Mouse (Mus musculus): ENCODE results near the gene Ly6g6c. TPM values are rescaled to one million over a fixed set of nuclear protein-coding genes. Genes with fewer than 3 reads are reported as not detected.

Gene Ly6g6c
- polyA plus RNA-seq, 1 experiment from 2014 or later: 0.24 TPM

DNA sequence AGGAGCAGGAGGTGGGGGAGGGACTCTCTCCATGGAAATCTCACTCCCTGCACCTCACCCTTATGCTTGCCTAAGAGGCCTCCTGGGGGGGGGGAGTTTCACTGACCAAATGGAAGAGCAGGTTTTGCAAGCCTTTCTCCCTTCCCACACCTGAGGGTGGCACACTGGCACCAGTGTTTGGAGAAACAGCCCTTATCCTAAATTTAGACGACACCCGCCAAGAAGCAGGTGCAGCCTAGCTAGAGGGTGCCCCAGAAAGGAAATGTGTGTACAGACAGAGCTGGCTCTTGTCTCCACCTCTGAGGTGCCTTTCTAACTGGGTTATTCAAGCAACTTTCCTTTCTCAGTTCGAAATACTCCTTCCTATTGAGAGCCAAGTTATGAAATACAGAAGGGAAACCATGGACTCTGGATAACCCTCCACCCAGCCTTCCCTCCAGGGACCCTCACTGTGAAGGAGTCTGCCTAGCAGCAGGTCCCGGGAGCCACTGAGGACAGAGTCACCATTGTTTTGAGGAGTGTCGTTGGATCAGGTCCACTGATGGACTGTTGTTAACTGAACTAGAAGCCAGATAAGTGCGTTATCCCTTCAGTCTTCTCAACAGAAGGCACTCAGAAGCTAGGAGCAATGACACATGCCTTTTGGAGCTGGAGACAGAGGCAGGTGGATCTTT is 5.5 kb downstream of the Ly6g6c start:
- ATAC-seq (ENCODE audit: low read depth): no peak
- WGBS (ENCODE audit: insufficient replicate concordance): 41% methylated on average over 6 of the region's 6 CpGs
- H3K27me3 ChIP-seq (ENCODE audit: control insufficient read depth, insufficient read depth, low read depth, low read length): peaks cover 31% of the 10 kb centered on the region

DNA sequence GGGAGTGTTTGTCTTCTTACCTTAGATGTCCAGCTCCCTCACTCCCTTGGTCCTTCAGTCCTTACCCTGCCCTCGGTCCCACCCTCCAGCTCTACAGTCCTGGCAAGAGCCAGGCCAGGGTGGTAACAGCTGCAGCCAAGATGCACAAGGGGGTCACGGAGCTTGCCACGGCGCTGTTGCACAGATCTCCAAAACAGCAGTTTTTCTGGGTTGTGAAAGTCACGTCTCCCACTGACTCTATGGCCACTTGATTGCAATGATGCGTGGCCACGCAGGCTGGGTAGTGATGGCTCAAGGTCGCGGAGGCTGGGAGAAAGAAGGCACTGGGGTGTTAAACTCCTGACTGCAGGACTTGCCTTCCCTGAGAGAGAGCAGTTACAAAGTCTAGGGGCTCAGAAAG is 6.3 kb downstream of the Ly6g6c start:
- no peak overlapping the region for H3K27ac ChIP-seq (ENCODE audit: low read length)
- no peak overlapping the region for H3K4me3 ChIP-seq (ENCODE audit: low read depth, low read length)
- peaks cover 24% of the 10 kb centered on the region for H3K27me3 ChIP-seq (ENCODE audit: control insufficient read depth, insufficient read depth, low read depth, low read length)
- no peak for ATAC-seq (ENCODE audit: low read depth)
- no peaks in the 10 kb centered on the region; the same call in 1 of the 2 replicates for H3K4me1 ChIP-seq (ENCODE audit: control insufficient read depth, low read depth, low read length)
- no peak overlapping the region for H3K9ac ChIP-seq (ENCODE audit: low read depth, low read length)
- no peaks in the 10 kb centered on the region for H3K9me3 ChIP-seq (replicated peaks; ENCODE audit: control insufficient read depth, low read length)
- H3K4me2 ChIP-seq (ENCODE audit: low read depth, low read length): no peak overlapping the region
- WGBS (ENCODE audit: insufficient replicate concordance): 70% methylated on average over 9 of the region's 9 CpGs
- no peaks in the 10 kb centered on the region for H3K36me3 ChIP-seq (ENCODE audit: control insufficient read depth, insufficient read depth)

More for the DNA sequence above, 5.5 kb downstream of the Ly6g6c start:
- Histone ChIP-seq H3K27ac (ENCODE audit: low read length) (no peak overlapping the region), H3K9me3 (replicated peaks; ENCODE audit: control insufficient read depth, low read length) (no peaks in the 10 kb centered on the region), H3K4me3 (ENCODE audit: low read depth, low read length) (no peak overlapping the region), H3K4me1 (ENCODE audit: control insufficient read depth, low read depth, low read length) (peaks cover 6% of the 10 kb centered on the region), H3K36me3 (ENCODE audit: control insufficient read depth, insufficient read depth) (no peaks in the 10 kb centered on the region), H3K4me2 (ENCODE audit: low read depth, low read length) (no peak overlapping the region), H3K9ac (ENCODE audit: low read depth, low read length) (no peak overlapping the region)

DNA sequence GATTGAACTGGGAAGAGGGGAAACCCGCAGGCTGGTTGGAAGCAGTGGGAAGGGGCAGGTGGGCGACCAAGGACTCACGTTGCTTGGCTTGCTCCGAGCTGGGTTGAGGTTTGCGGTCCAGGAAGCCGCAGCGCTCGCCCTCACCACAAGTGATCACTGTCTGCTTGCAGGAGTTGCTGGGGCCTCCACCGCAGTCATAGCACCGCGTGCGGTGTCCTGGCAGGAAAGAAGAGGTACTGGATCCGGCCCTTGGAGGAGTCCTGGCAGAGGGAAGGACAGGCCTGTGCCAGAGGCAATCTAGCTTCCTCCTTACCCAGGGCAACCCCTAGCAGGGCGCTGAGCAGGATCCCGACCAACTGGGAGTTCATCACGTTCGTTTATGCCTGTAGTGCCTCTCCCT is 8.9 kb downstream of the Ly6g6c start:
- Histone ChIP-seq H3K9ac (ENCODE audit: low read depth, low read length) (no peak overlapping the region), H3K36me3 (ENCODE audit: control insufficient read depth, insufficient read depth) (no peaks in the 10 kb centered on the region), H3K9me3 (replicated peaks; ENCODE audit: control insufficient read depth, low read length) (no peaks in the 10 kb centered on the region), H3K4me2 (ENCODE audit: low read depth, low read length) (no peak overlapping the region), H3K4me3 (ENCODE audit: low read depth, low read length) (no peak overlapping the region), H3K4me1 (ENCODE audit: control insufficient read depth, low read depth, low read length) (peaks cover 6% of the 10 kb centered on the region), H3K27me3 (ENCODE audit: control insufficient read depth, insufficient read depth, low read depth, low read length) (peaks cover 6% of the 10 kb centered on the region), H3K27ac (ENCODE audit: low read length) (no peak overlapping the region)
- no peak for ATAC-seq (ENCODE audit: low read depth)
- WGBS (ENCODE audit: insufficient replicate concordance): 17% methylated on average over 17 of the region's 17 CpGs

DNA sequence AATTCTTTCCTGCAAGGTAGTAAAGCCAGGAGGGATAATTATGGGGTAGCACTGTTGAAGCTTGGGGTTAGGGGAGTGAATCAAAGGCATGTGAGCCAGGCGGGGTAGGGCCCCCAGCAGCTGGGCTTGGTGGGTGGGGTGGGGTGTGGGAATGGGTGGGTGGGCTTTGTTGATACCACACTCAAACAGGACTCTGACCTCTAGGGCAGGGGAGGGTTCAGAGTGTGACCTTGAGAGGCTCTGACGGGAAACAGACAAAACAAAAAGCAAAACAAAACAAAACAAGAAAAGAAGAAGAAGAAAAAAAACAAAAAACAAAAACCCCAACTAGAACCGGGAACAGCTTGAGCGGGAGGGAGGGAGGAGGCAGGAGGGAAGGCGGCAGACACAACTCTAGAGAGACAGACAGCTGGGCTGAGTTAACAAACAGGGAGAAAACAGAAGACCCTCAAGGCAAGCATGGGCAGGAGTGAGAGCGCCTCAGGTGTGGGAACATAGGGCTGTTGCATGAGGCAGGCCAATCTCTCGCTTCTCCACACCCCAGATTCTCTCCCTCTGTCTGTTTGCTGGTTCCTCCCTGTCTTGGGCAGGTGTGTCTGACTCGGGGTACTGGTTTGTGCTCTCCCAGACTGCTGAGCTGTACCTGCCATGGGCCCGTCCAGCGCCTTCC is 11.5 kb downstream of the Ly6g6c start, which contains the start of gene Ly6g6e:
Ly6g6e (plus strand) TSS at position 396 of the 670 bp plus-strand sequence.
- 40% methylated on average over 10 of the region's 10 CpGs for WGBS (ENCODE audit: insufficient replicate concordance)
- Histone ChIP-seq H3K9me3 (replicated peaks; ENCODE audit: control insufficient read depth, low read length) (no peaks in the 10 kb centered on the region), H3K36me3 (ENCODE audit: control insufficient read depth, insufficient read depth) (no peaks in the 10 kb centered on the region), H3K9ac (ENCODE audit: low read depth, low read length) (no peak within 1 kb of the TSS), H3K27ac (ENCODE audit: low read length) (no peak within 1 kb of the TSS), H3K4me3 (ENCODE audit: low read depth, low read length) (no peak within 1 kb of the TSS), H3K27me3 (ENCODE audit: control insufficient read depth, insufficient read depth, low read depth, low read length) (peaks cover 6% of the 10 kb centered on the region), H3K4me1 (ENCODE audit: control insufficient read depth, low read depth, low read length) (peaks cover 23% of the 10 kb centered on the region), H3K4me2 (ENCODE audit: low read depth, low read length) (peak within 1 kb of the TSS; percentile 33)
- no peak for ATAC-seq (ENCODE audit: low read depth)

DNA sequence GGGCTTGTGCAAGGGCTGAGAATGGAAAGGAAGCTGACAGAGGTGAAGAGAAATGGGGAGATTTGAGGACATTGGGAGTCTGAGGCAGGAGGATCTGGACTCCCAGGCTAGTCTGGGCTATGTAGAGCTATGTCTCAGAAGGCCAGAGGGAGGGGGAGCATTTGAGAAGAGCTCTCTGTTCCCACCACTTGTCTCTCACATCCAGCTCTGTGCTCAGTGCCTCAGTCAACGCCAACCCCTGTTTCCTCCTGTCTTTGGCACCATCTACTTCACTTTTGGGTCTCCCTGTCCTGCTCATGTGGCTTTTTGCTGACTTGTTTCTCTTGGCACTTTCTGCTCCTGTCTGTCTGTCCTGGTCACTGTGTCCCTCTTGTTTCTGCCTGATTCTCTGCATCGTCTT is 12.1 kb downstream of the Ly6g6c start:
- no peak for ATAC-seq (ENCODE audit: low read depth)
- H3K4me2 ChIP-seq (ENCODE audit: low read depth, low read length): peak overlapping the region; percentile 33; the same call in 1 of the 2 replicates
- 27% methylated on average over 2 of the region's 2 CpGs for WGBS (ENCODE audit: insufficient replicate concordance)
- H3K27ac ChIP-seq (ENCODE audit: low read length): no peak overlapping the region
- no peaks in the 10 kb centered on the region for H3K9me3 ChIP-seq (replicated peaks; ENCODE audit: control insufficient read depth, low read length)
- peaks cover 6% of the 10 kb centered on the region for H3K27me3 ChIP-seq (ENCODE audit: control insufficient read depth, insufficient read depth, low read depth, low read length)
- no peaks in the 10 kb centered on the region for H3K36me3 ChIP-seq (ENCODE audit: control insufficient read depth, insufficient read depth)
- peaks cover 23% of the 10 kb centered on the region for H3K4me1 ChIP-seq (ENCODE audit: control insufficient read depth, low read depth, low read length)
- no peak overlapping the region for H3K4me3 ChIP-seq (ENCODE audit: low read depth, low read length)
- no peak overlapping the region for H3K9ac ChIP-seq (ENCODE audit: low read depth, low read length)

DNA sequence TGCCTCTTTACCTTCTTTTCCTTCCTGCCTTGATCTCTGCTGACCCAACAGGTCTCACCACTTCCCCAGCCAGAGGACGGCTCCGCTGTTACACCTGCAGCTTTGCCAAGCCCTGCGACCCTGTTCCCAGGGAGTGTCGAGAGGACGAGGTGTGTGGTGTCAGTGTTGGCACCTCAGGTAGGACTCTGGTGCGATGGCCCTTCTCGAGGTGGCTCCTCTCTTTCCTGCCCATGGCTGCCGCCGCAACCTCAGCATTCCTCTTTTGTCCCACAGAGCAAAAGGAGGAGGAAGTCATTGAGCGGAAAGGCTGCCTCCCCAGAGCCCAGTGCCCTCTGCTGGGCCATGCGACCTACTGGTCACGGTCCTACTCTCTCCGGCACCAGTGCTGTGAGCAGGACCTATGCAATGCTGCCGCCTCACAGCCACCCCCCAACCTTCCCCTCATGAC is 12.6 kb downstream of the Ly6g6c start, which contains the start of gene Ly6g6d:
Ly6g6d (minus strand) TSS at position 280 of the 448 bp plus-strand sequence.
- no peak within 1 kb of the TSS for H3K4me3 ChIP-seq (ENCODE audit: low read depth, low read length)
- ATAC-seq (ENCODE audit: low read depth): no peak
- 16% methylated on average over 12 of the region's 14 CpGs for WGBS (ENCODE audit: insufficient replicate concordance)

DNA sequence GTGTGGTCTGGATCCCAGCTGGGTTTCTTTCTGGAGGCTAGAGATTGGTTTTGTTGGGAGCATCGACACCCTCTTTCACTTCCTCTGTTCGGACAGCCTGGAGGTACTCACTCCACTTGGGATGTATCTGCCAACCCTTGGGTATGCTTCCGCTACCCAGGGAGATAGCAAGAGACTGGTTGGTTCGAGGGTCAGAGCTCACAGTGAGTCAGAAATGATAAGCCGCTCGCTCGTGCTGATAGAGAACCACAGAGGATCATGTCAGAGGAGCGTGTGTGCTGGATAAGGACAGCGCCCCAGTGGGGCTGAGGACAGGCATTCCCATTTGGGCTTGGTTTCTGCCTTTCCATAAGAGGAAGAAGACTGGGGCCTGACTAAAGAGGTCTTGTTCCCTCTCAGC is 14.6 kb downstream of the Ly6g6c start:
- Histone ChIP-seq H3K4me3 (ENCODE audit: low read depth, low read length) (peak overlapping the region; percentile 34), H3K4me1 (ENCODE audit: control insufficient read depth, low read depth, low read length) (peaks cover 23% of the 10 kb centered on the region), H3K27ac (ENCODE audit: low read length) (peak overlapping the region; percentile 80), H3K9me3 (replicated peaks; ENCODE audit: control insufficient read depth, low read length) (no peaks in the 10 kb centered on the region), H3K9ac (ENCODE audit: low read depth, low read length) (peak overlapping the region; percentile 58), H3K4me2 (ENCODE audit: low read depth, low read length) (peak overlapping the region; percentile 65), H3K36me3 (ENCODE audit: control insufficient read depth, insufficient read depth) (no peaks in the 10 kb centered on the region), H3K27me3 (ENCODE audit: control insufficient read depth, insufficient read depth, low read depth, low read length) (peaks cover 6% of the 10 kb centered on the region)
- ATAC-seq (ENCODE audit: low read depth): peak; percentile 96
- WGBS (ENCODE audit: insufficient replicate concordance): 10% methylated on average over 9 of the region's 9 CpGs

More for the DNA sequence above, 12.6 kb downstream of the Ly6g6c start, which contains the start of gene Ly6g6d:
- Histone ChIP-seq H3K27ac (ENCODE audit: low read length) (no peak within 1 kb of the TSS), H3K36me3 (ENCODE audit: control insufficient read depth, insufficient read depth) (no peaks in the 10 kb centered on the region), H3K4me2 (ENCODE audit: low read depth, low read length) (peak within 1 kb of the TSS; percentile 33), H3K9me3 (replicated peaks; ENCODE audit: control insufficient read depth, low read length) (no peaks in the 10 kb centered on the region), H3K9ac (ENCODE audit: low read depth, low read length) (no peak within 1 kb of the TSS), H3K4me1 (ENCODE audit: control insufficient read depth, low read depth, low read length) (peaks cover 23% of the 10 kb centered on the region), H3K27me3 (ENCODE audit: control insufficient read depth, insufficient read depth, low read depth, low read length) (peaks cover 6% of the 10 kb centered on the region)

DNA sequence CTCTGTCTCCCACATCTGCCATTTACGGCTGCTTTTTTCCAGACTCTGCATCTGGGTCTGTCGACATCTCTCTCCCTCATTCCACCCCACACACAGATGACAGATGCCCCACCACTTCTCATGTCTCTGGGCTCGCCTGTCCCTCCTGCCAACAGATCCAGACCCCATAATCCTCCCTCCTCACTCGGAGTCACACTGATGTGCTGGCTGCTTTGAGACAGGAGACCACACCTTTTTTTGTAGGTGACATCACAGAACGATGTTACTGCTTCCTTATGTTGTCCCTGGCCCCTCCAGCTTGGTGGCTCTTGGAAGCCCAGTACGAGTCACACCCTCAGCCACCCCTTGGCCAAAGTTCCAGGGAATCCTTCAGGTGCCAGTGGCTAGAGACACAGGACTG is 15.1 kb downstream of the Ly6g6c start:
- H3K36me3 ChIP-seq (ENCODE audit: control insufficient read depth, insufficient read depth): no peaks in the 10 kb centered on the region
- H3K4me3 ChIP-seq (ENCODE audit: low read depth, low read length): peak overlapping the region; percentile 34
- peaks cover 23% of the 10 kb centered on the region for H3K4me1 ChIP-seq (ENCODE audit: control insufficient read depth, low read depth, low read length)
- H3K9me3 ChIP-seq (replicated peaks; ENCODE audit: control insufficient read depth, low read length): no peaks in the 10 kb centered on the region
- peak overlapping the region; percentile 65 for H3K4me2 ChIP-seq (ENCODE audit: low read depth, low read length)
- 24% methylated on average over 6 of the region's 6 CpGs for WGBS (ENCODE audit: insufficient replicate concordance)
- H3K27ac ChIP-seq (ENCODE audit: low read length): peak overlapping the region; percentile 80
- ATAC-seq (ENCODE audit: low read depth): peak; percentile 62
- peak overlapping the region; percentile 58 for H3K9ac ChIP-seq (ENCODE audit: low read depth, low read length)
- H3K27me3 ChIP-seq (ENCODE audit: control insufficient read depth, insufficient read depth, low read depth, low read length): peaks cover 6% of the 10 kb centered on the region

DNA sequence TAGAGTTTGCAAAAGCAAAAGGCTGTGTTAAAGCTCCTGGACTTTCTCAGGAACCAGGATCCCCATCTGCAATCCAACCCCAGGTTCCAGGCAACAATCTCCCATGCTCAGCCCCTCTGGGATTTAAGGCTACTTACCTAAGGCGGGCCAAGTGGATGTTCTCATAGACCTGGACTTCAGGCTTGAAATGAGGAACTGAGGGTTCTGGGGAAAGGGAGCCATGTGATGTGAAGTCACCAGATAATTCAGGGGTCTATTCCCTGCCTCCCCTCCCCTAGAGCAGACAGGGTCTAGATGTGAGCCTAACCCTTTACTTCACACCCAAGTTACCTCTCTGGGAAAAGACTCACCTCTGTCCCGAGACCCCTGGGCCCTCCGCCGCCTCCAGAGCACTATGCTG is 15.5 kb downstream of the Ly6g6c start:
- Histone ChIP-seq H3K36me3 (ENCODE audit: control insufficient read depth, insufficient read depth) (no peaks in the 10 kb centered on the region), H3K9me3 (replicated peaks; ENCODE audit: control insufficient read depth, low read length) (no peaks in the 10 kb centered on the region), H3K4me1 (ENCODE audit: control insufficient read depth, low read depth, low read length) (peaks cover 24% of the 10 kb centered on the region), H3K4me2 (ENCODE audit: low read depth, low read length) (no peak overlapping the region; the same call in 1 of the 2 replicates), H3K9ac (ENCODE audit: low read depth, low read length) (no peak overlapping the region; the same call in 1 of the 2 replicates), H3K27ac (ENCODE audit: low read length) (peak overlapping the region; percentile 80; the same call in 1 of the 2 replicates), H3K4me3 (ENCODE audit: low read depth, low read length) (no peak overlapping the region), H3K27me3 (ENCODE audit: control insufficient read depth, insufficient read depth, low read depth, low read length) (peaks cover 6% of the 10 kb centered on the region)
- ATAC-seq (ENCODE audit: low read depth): no peak
- 86% methylated on average over 4 of the region's 4 CpGs for WGBS (ENCODE audit: insufficient replicate concordance)

Data from liver, embryonic 16.5 days (tissue).